Mouse (Mus musculus) cerebellum, postnatal 4 days (tissue): ENCODE data around the gene Galk1.

Experiments
- DNase-seq, 2 experiments: peaks; one replicate each; pipeline ENCODE4 v3.0.0; 2022; ENCODE audit warnings: low spot score in 2 of 2, mixed read lengths in 1 of 2

The Galk1 gene

GRCm38 (mm10) chr11:115982472-115982871 lies 30.0 kb downstream of the Galk1 start:
- no peak for DNase-seq

GRCm38 (mm10) chr11:115975544-115975943 lies 37.0 kb downstream of the Galk1 start:
- DNase-seq: no peak

GRCm38 (mm10) chr11:115975083-115975420 lies 37.5 kb downstream of the Galk1 start:
- DNase-seq: no peak

- no peak for DNase-seq
Measured at GRCm38 (mm10) chr11:115974309-115975082, 38.0 kb downstream of the Galk1 start, which contains the start of gene Itgb4. Gene Itgb4 (plus strand): TSS chr11:115974709.

GRCm38 (mm10) chr11:115971016-115971415 lies 41.5 kb downstream of the Galk1 start:
- no peak for DNase-seq

- no peak for DNase-seq
Measured at GRCm38 (mm10) chr11:115970006-115970673, 42.4 kb downstream of the Galk1 start.

- no peak for DNase-seq
Measured at GRCm38 (mm10) chr11:115968731-115969405, 43.7 kb downstream of the Galk1 start.

- no peak for DNase-seq
Measured at GRCm38 (mm10) chr11:115964977-115965604, 47.4 kb downstream of the Galk1 start.

GRCm38 (mm10) chr11:115962651-115963412 lies 49.7 kb downstream of the Galk1 start:
- no peak for DNase-seq

- no peak for DNase-seq
Measured at GRCm38 (mm10) chr11:115959018-115959417, 53.5 kb downstream of the Galk1 start.
